Mouse (Mus musculus) thymus, postnatal 0 days (tissue): ENCODE data around the gene Abcc8. TPM values are rescaled to one million over a fixed set of nuclear protein-coding genes. Genes with fewer than 3 reads are reported as not detected.

Experiments
- DNase-seq: peaks from one replicate; pipeline ENCODE4 v3.0.0-alpha.2; 2015; ENCODE audit warnings: low spot score
- polyA plus RNA-seq: library from polyadenylated mRNA; unstranded; fragments of >200 nt; fragmentation: Nextera tagmentation; extraction: Ambion mirVana; gene quantifications from 2 replicates; pipeline ENCODE4 v1.2.1, GENCODE M21; 2015

The Abcc8 gene
- polyA plus RNA-seq, 1 experiment from 2014 or later: 1.1 TPM

GRCm38 (mm10) chr7:46154498-46155488 lies 25.0 kb downstream of the Abcc8 start:
- DNase-seq: no peak

GRCm38 (mm10) chr7:46152819-46153351 lies 26.9 kb downstream of the Abcc8 start:
- no peak for DNase-seq

- no peak for DNase-seq
Observed at GRCm38 (mm10) chr7:46147417-46147816, 32.4 kb downstream of the Abcc8 start.

- no peak for DNase-seq
Observed at GRCm38 (mm10) chr7:46146675-46147308, 33.0 kb downstream of the Abcc8 start.

- no peak for DNase-seq
Observed at GRCm38 (mm10) chr7:46144061-46144460, 35.8 kb downstream of the Abcc8 start.

DNA sequence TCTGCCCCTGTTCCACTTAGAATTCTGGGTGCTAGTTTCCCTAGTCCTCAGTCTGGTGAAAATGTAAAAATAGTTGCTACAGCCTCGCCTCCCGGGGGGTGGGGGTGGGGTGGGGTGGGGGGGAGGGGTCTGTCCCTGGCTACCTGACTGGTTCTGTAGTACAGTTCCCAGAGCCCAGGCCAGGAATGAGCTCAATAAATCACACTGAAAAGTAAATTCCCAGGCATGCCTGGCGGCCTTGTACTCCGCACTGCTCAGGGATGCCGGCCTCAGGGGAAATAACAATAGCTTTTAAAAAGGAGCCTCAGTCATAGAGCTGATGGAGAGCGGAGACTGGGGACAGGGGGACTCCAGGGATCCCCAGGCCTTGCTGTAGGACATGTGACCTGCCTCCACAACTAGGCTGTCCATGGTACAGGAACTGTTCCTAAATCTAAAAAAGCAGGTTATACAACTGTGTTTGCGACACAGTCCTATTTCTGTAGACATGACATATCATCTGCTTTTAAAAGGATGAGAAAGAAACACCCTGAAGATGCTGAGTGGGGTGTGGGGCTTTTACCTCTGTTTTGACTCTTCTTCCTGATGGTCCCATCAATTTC lies 41.4 kb downstream of the Abcc8 start:
- DNase-seq: no peak

DNA sequence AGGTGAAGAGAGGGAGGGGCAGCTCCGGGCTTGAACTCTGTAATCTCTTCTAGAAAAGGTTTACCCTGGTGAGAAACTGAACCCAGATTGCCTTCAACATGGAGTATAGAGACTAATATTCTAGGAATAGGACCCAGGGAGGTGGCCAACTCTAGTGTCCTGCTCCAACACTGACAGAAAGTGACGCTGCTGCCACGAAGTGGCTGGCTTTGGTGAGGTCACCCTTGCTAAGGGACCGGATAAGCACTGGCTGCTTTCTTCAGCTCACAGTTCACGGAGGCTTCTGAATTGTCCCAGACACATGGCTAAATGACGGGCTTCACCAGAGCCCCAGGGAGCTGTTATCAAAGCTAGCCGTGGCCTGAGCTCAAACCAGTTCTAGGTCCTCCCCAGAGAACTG lies 46.0 kb downstream of the Abcc8 start:
- DNase-seq: no peak

DNA sequence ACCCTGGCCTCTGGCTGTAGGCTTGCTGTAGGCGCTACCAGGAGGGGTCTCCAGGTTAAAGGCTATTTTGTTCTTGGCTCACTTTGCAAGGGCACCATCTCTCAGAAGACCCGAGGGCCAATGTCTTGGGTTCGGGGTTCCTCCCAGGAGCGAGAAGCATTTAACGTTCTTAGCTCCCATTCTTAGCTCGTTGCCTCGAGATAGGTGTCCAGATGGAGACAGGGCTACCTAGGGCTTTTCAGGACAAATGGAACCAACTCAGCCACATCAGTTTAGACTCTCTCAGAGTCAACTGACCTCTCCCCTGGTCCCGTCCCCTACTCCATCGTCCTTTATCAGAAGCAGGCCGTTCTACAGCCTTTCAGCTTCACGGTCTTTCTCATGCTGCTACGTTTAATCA lies 47.6 kb downstream of the Abcc8 start:
- DNase-seq: no peak

DNA sequence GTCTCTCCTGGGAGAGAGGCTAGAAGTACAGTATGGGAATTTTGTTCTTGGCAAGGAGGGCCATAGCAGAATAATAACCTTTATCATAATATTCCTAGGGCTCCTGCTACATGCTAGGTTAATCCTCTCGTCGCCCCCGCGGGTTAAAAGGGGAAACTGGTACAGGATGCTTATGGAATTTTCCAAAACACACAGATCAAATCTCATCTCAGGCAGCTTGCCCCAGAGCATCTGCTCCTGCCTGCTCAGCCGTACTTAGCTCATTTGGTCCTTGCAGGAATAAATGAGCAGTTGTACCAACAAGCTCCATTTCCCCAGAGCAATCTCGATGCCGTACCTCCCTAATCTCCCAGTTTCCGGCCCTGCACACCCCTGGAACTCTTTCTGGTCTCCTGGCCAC lies 48.0 kb downstream of the Abcc8 start:
- DNase-seq: no peak

- no peak for DNase-seq
Observed at GRCm38 (mm10) chr7:46131266-46131665, 48.6 kb downstream of the Abcc8 start.

- no peak for DNase-seq
Observed at GRCm38 (mm10) chr7:46130723-46131122, 49.1 kb downstream of the Abcc8 start.

DNA sequence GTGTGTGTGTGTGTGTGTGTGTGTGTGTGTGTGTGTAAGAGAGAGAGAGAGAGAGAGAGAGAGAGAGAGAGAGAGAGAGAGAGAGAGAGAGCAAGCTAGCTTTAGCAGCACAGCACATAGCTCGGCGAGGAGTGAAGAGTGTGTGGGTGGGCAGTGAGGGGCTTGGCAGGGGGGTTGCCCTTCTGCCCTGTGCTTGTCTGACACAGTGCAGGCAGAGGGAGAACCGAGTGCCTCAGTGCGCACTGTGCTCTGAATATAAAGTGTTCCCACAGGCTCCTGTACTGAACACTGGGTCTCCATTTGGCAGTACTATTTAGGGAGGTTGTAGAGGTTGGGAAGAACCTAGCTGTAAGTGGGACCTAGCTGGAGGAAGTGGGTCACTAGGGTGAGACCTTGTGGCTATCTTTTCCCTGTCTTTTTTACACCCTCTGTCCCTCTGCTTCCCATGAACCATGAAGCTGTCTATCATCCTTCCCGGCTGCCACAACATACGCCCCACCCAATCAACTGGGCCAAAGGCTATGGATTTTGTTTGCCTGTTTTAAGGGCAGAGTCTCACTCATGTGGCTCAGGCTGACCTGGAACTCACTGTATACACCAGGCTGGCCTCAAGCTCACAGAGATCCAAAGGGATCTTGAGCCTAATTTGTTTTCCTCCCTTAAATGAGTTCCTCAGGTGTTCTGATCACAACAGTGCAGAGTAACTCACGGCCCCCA lies 50.2 kb downstream of the Abcc8 start:
- no peak for DNase-seq

DNA sequence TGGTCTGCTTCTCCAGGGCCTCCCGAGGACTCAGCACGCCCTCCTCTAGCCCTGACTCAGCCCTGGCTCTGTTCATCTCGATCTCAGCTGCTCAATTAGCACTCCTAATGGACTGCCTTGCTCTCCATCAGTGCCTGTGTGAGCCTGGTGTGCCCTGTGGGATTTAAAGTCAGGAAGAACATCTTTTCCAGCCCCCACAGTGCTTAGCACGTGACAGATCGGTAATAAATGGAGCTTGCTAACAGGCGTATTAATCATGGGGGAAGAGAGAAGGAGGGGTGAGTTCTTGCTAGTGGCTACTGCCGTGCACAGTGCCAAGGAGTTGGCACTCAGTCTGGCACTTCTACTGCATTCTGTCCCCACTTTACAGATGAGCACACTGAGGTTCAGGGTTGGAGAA lies 51.6 kb downstream of the Abcc8 start:
- no peak for DNase-seq

GRCm38 (mm10) chr7:46125340-46125739 lies 54.5 kb downstream of the Abcc8 start:
- DNase-seq: no peak

GRCm38 (mm10) chr7:46124460-46124859 lies 55.4 kb downstream of the Abcc8 start:
- no peak for DNase-seq

- DNase-seq: no peak
Observed at GRCm38 (mm10) chr7:46122964-46123363, 56.9 kb downstream of the Abcc8 start.

GRCm38 (mm10) chr7:46117035-46117434 lies 62.8 kb downstream of the Abcc8 start:
- no peak for DNase-seq

- no peak for DNase-seq
Observed at GRCm38 (mm10) chr7:46116118-46116581, 63.7 kb downstream of the Abcc8 start.

DNA sequence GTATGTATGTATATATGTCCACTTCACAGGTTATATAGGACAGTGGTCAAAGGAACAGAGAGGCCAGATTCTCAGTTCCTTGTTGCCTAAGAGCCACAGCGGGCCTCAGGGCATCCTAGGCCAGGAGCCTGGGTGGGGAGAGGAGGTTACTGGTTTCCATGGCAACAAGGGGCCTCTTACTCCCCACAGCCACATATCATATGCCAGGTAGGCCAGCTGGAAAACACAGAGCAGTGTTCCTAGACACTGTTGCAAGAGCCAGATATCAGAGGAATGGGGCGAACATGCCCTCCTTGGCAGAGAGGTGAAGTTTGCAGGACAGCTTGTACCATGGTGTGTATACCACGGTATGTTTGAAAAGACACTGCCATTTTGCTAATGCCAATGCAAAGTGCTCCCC lies 66.4 kb downstream of the Abcc8 start:
- no peak for DNase-seq

DNA sequence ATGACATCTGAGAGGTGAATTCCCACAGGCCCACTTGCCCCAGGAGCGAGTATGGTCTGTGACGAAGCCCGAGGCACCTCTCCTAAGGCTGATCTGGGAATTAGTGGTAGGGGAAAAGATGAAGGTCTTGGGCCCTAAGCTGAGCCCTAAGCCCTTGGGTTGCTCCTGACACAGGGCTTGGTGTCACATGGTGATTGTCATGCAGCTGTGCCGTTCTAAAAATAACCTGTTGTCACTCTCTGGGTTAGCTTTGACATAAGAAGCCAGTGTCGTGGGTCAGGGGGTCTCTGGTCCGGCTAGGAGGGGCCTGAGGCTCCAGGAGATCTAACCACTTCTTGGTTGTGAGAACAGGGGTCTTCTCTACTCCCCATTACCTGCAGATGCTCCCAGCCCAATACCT lies 67.9 kb downstream of the Abcc8 start:
- no peak for DNase-seq

GRCm38 (mm10) chr7:46111212-46111817 lies 68.5 kb downstream of the Abcc8 start:
- no peak for DNase-seq
